In genomic region chr3:45378145-45378544, GRCm38 (mm10) we compare ENCODE assay signal across 8 mouse cellular contexts. TPM values are rescaled to one million over a fixed set of nuclear protein-coding genes. Genes with fewer than 3 reads are reported as not detected.
DNase-seq lines count a peak whose midpoint lies in the region; ATAC-seq and TF ChIP-seq lines count a peak whose summit lies in the region.

Gene Pcdh10, plus strand, starts transcription at chr3:45378398.

- ATAC-seq in hindbrain, embryonic 12.5 days (ENCODE audit: low FRiP score), result peak; percentile 84
- peak; percentile 91 for ATAC-seq in lung, embryonic 14.5 days (ENCODE audit: insufficient read depth)
- no peak for ATAC-seq in monocyte, adult 5-6 weeks (replicated peaks; ENCODE audit: insufficient number of reproducible peaks, low FRiP score, low TSS enrichment, poor library complexity, severe bottlenecking)

- H3K4me2 ChIP-seq in hindbrain, embryonic 12.5 days (replicated peaks), result peak within 1 kb of the TSS; percentile 95
- H3K4me2 ChIP-seq in lung, embryonic 14.5 days, result peak within 1 kb of the TSS; percentile 98

- peak; percentile 97 for DNase-seq in ZHBTc4 (ENCODE audit: low read depth, low spot score)
- peak; percentile 99 for DNase-seq in cerebellum, postnatal 14 days
- peak; percentile 95 to 98 for DNase-seq in frontal cortex, postnatal 25 days (ENCODE audit: low spot score in 2 of 2)
- peak; percentile 97 for DNase-seq in layer of hippocampus, adult 9-11 months
- DNase-seq in lung, embryonic 14.5 days, result peak; percentile 98
- peak; percentile 93 for DNase-seq in ovary, postnatal 14 days (ENCODE audit: low spot score)

- peak within 1 kb of the TSS; percentile 87 for H3K27ac ChIP-seq in hindbrain, embryonic 12.5 days
- H3K27ac ChIP-seq in lung, embryonic 14.5 days (ENCODE audit: low read depth), result no peak within 1 kb of the TSS

- no peaks in the 10 kb centered on the region for H3K36me3 ChIP-seq in hindbrain, embryonic 12.5 days
- no peaks in the 10 kb centered on the region for H3K36me3 ChIP-seq in lung, embryonic 14.5 days (ENCODE audit: insufficient read depth)

- peaks cover 7% of the 10 kb centered on the region; the same call in 1 of the 2 replicates for H3K4me1 ChIP-seq in hindbrain, embryonic 12.5 days
- H3K4me1 ChIP-seq in lung, embryonic 14.5 days (ENCODE audit: insufficient read depth), result no peaks in the 10 kb centered on the region

- H3K9me3 ChIP-seq in hindbrain, embryonic 12.5 days (replicated peaks), result no peaks in the 10 kb centered on the region
- no peaks in the 10 kb centered on the region for H3K9me3 ChIP-seq in lung, embryonic 14.5 days (ENCODE audit: low read depth, low read length)

- peak; percentile 25; the same call in 1 of the 2 replicates for TF ChIP-seq CTCF in lung, embryonic 14.5 days (IDR thresholded peaks at IDR 0.05; ENCODE audit: low read depth)

- peak within 1 kb of the TSS; percentile 66 for H3K4me3 ChIP-seq in hindbrain, embryonic 12.5 days
- H3K4me3 ChIP-seq in lung, embryonic 14.5 days (ENCODE audit: low read depth, low read length), result peak within 1 kb of the TSS; percentile 57

- 0% methylated on average over 26 of the region's 26 CpGs for WGBS in hindbrain, embryonic 12.5 days
- under 1% methylated on average over 26 of the region's 26 CpGs for WGBS in lung, embryonic 14.5 days

- H3K9ac ChIP-seq in hindbrain, embryonic 12.5 days, result peak within 1 kb of the TSS; percentile 71
- peak within 1 kb of the TSS; percentile 52 for H3K9ac ChIP-seq in lung, embryonic 14.5 days

- no peaks in the 10 kb centered on the region; the same call in 1 of the 2 replicates for H3K27me3 ChIP-seq in hindbrain, embryonic 12.5 days
- H3K27me3 ChIP-seq in lung, embryonic 14.5 days (ENCODE audit: insufficient read depth, low read length), result peaks cover 34% of the 10 kb centered on the region

RNA-seq across cellular contexts. Expression of gene Pcdh10, which starts in this region (rescaled TPM):
- polyA plus RNA-seq in hindbrain, embryonic 12.5 days (2016; fragmentation: Nextera tagmentation; extraction: Ambion mirVana), result 9.3 and 11.1 TPM in 2 replicates
- 0.31 and 0.37 TPM in 2 replicates for polyA plus RNA-seq in lung, embryonic 14.5 days (2014; fragmentation: Nextera tagmentation; extraction: Ambion mirVana)
- total RNA-seq in monocyte, adult 5-6 weeks (2017), result not detected in 3 replicates

Comparison
In these comparisons a context has a peak if more than half of its experiments do, and no peak if none do; other contexts are left out.
1. Peak in DNase-seq, ATAC-seq, H3K4me3 ChIP-seq, H3K9ac ChIP-seq and H3K4me2 ChIP-seq in lung, embryonic 14.5 days; RNA of the gene not detected or under 1 TPM.